Mouse (Mus musculus) G1E (cell line): Measurements from ENCODE around the gene Ssu72.

Experiments used
- CTCF ChIP-seq: IDR thresholded peaks from 2 replicates; pipeline ENCODE4 v1.5.1; 2012; ENCODE audit warnings: low read depth, low read length, inconsistent platforms, mixed read lengths
- TAL1 ChIP-seq: conservative IDR thresholded peaks from 2 replicates; pipeline ENCODE4 v1.6.1; 2012; ENCODE audit warnings: low read depth, low read length, inconsistent platforms, mixed read lengths

GRCm38 (mm10) chr4:155780895-155781294 lies 76.3 kb downstream of the Ssu72 start:
- TF ChIP-seq CTCF (no peak), TAL1 (no peak)
